Mouse (Mus musculus): ENCODE results near the gene Slc47a1.
A peak's percentile ranks its signal among the peaks of the same experiment; 100 is the strongest.

Slc47a1 gene

DNA sequence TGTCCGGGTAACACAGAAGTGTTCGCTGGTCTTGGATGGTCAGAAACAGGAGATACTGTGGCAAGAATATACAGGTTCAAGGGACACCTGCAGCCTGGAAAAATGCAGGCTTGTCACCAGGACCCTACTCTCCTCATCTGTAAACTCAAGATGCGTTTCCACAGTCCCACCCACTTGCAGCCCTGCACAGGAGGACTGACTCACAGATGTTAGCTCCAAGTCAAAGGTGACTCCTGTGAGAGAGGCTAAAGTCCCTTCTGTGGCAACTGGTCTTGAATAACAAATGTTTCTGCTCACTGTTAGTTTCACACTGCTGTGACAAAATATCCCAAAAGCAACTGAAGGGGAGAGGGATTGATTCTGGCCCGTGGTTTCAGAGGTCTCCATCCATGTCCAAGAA is 506 bp upstream of the Slc47a1 start:
- DNase-seq (ENCODE audit: low read depth, low spot score): no peak

DNA sequence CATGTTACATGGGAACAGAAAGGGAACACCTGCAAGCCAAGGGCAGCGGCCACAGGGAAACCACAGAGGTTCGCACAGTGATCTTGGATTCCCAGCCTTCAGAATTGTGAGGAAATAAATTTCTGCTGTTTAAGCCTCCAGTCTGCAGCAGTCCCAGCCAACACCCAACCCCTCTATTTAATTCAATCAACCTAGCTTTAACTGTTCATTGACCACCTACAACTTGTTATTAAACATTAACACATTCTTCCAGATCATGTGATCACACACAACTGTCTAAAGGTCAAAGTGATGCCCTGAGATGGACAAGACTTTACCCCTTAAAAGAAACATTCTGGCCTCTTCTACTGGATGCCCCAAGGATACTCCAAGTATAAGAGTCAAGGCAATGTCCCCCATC is 9.5 kb downstream of the Slc47a1 start:
- no peak for DNase-seq (ENCODE audit: low read depth, low spot score)

DNA sequence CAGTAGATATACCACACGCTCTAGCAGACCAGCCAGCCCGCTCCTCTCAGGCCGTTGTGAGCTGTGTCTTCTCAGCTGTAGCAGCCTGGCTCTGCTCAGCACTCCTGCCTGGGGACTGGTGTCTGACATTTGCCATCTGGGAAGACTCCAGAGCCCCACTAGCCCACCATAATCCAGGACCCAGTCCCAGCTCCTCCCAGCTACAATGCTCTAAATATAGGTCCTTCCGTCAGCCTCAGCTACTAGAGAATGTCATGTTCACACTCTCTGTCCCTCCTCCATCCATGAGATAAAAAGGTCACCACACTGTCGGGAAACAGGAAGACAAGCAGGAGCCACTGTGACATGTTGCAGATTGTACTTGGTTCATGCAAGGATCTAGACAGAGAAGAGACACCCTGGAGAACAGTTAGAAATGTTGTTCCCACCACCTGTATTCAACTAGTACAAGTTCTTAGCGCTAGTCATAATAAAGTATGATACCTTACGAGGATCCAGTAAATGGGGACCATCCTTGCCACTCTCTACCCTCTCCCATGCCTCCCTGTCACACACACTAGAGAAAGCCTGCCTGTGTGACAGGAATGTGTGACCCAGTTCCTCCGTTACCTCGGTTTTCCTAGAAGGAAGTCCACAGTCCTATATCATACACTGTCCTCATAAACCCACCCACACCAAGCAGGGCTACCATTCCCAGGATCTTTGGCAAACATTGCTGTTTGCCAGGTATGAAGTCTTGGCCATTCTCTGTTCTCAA is 11.4 kb downstream of the Slc47a1 start:
- no peak for DNase-seq (ENCODE audit: low read depth, low spot score)

- no peak for DNase-seq (ENCODE audit: low read depth, low spot score)
These were observed 12.2 kb downstream of the Slc47a1 start for GRCm38 (mm10) chr11:61365938-61366337.

DNA sequence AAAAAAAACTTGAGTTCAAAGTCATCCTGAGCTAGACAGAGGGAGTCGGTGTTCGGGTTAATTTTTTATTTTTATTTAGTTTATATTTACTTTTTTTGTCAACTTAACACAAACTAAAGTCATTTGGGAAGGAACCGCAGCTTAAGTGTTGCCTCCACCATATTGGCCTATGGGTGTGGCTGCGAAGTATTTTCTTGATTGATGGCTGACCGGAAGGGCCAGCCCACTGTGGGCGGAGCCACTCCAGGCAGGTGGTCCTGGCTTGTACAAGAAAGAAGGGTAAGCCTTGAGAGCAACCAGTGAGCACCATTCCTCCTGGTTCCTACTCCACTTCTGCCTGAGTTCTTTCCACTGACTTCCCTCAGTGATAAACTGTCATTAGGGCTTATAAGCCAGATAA is 14.0 kb downstream of the Slc47a1 start:
- no peak for DNase-seq (ENCODE audit: low read depth, low spot score)

DNA sequence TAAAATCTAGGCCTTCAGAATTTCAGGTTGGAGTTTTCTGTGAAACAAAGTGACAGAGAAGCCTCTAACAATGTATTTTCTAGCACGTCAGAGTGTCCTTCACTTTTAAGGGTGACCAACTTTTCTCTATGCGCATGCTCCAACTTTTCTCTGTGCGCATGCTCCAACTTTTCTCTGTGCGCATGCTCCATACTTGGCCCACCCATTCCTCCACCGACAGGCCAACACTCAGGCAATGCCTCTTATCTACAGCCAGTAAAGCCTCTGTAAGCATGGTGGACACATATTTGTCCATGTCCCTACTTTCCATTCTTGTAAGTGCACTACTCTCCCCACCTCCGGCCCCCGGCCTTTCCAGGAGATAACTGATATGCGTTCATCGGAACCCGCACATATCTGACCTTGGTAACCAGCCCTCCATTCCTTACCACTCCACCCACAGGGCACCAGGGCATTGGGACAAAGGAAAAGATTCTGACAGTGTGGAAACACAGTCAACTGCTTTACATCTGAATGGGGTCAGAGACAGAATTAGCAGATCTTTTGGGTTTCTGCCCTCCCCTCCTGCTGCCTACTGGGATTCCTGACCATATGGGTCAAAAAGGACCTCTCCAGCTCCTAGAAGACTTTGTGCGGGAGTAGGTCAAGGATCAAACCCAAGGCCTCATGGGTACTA is 16.5 kb downstream of the Slc47a1 start:
- no peak for DNase-seq (ENCODE audit: low read depth, low spot score)

DNA sequence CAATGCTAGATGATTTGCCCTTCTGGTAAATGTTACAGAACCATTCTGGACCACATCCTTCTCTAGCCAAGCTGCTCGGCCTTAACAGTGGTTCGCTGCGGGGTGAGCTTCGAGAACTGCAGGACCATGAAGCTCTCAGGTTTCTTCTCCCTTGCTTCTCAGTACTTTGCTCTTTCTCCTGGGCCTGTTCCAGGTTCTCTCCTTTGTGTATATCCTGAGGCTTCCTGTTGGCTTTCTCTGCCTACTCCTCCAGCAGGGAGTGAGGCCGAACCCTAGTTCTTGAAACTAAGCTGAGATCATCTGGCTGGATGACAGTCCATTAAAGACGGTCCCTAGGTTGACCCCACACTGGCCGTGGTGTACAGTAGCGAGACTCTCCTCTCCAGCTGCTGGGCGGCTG is 21.5 kb downstream of the Slc47a1 start:
- DNase-seq (ENCODE audit: low read depth, low spot score): no peak

DNA sequence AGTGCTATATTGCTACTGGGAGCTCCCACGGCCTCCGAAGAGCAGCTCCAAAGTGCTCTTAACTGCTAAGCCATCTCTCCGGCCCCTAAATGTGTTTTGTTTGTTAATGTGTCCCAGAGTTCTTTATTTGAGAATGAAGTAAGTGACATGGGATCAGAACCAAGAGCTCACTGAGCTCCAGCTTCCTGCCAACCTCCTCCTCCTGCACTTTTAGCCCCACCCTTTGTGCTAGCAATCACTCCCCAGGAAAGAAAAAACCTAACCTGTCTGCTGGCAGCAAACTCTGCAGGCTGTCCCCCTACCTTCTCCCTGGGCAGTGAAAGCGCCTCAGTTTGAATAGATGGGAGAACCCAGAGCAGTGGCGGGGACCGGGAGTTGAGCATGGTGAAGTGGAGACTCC is 22.0 kb downstream of the Slc47a1 start:
- no peak for DNase-seq (ENCODE audit: low read depth, low spot score)

DNA sequence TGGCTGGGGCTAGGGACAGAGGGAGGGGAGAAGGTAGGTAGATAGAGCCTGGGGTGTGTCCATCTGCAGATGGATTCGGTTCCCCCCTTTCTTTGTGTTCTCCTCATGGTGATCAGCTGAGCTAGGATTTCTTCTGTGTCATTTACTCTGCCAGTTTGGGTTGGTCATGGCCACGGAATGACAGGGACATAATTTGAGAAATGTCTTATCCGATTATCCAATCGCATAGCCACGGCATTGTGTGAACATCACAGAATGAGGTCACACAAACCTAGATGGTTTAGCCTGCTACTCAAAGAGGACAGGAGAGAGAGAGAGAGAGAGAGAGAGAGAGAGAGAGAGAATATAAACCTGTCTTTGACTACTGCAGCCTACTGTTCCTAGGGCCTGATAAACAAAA is 22.8 kb downstream of the Slc47a1 start:
- no peak for DNase-seq (ENCODE audit: low read depth, low spot score)

DNA sequence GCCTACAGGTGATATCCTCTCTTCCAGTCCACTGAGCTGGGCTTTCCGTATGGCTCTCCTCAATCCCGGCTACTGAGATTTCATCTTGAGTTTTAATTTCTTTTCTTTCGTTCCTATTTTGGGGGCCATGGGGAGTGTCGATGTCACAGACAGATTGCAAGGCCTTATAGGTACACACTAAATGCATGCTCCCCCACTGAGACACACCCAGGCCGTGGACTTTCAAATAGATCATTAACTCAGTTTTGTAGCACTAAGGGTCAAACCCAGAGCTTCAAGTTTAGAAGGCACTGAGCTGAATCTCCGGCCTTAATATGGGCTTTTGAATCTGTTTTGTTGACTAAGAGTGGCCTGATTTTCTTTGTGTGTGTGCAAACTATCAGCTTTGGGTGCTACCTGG is 23.8 kb downstream of the Slc47a1 start:
- no peak for DNase-seq (ENCODE audit: low read depth, low spot score)

DNA sequence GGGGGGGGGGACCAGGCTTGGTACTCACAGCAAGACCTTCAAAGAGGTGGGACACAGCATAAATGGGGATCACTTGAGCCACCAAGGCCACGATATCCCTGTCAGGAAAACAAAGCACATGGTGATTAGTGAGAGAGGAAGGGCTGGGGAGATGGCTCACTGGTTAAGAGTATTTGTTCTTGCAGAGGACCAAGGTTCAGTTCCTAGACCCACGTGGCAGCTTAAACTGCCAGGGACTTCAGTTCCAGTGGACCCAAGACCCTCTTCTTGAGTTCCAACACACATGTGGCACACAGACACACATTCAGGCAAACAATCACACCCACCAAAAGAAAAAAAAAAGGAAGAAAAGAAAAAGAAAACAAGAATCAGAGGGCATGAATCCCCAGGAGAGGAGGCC is 25.1 kb downstream of the Slc47a1 start:
- no peak for DNase-seq (ENCODE audit: low read depth, low spot score)

- DNase-seq (ENCODE audit: low read depth, low spot score): no peak
These were observed 25.9 kb downstream of the Slc47a1 start for GRCm38 (mm10) chr11:61352138-61352651.

- peak; percentile 44 for DNase-seq (ENCODE audit: low read depth, low spot score)
These were observed 28.8 kb downstream of the Slc47a1 start for GRCm38 (mm10) chr11:61349337-61349736.

GRCm38 (mm10) chr11:61346133-61346532 is 32.0 kb downstream of the Slc47a1 start:
- no peak for DNase-seq (ENCODE audit: low read depth, low spot score)

DNA sequence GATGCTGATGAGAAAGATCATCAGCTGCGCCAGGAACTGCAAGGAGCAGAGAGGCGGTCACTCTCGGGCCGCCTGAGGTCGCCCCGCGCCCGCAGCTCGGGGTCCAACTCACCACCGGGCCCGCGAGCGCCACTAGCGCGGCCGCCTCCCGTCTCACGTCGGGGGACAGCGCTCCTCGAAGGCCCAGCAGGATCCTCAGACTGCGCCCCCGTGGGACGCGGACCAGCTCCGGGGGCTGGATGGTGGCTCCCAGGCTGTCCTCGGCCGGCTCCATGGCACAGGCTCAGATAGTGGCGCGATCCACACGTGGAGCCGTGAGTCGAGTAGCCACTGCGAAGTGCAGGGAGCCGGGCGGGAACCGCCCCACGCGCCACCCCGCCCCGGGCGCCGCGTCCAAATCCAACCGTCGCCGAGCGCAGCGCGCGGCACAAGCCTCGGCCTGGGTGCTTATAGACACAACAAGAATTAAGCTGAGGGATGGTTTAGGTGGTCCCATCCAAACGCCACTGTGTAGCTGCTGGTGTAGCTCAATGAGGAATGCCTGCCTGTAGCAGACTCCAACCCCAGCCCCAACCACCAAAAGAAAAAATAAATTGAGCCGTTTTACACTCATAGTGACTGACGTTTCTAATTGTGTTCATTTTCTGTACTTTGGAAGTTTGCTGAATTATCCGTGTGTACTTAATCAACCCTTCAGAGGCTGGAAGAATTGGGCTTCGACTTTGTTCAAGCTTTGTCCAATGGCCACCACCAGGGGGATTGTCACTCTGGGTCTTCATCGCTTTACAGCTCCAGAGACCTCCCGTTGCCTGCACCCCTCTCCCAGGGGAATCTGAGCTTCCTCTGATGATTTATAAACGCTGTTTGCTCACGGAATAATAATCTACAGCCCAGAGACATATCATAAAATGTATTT is 35.4 kb downstream of the Slc47a1 start, which contains the start of gene Slc47a2:
TSS of gene Slc47a2 (minus strand) at position 356 of the 916 bp plus-strand sequence.
- DNase-seq (ENCODE audit: low read depth, low spot score): peak; percentile 40

DNA sequence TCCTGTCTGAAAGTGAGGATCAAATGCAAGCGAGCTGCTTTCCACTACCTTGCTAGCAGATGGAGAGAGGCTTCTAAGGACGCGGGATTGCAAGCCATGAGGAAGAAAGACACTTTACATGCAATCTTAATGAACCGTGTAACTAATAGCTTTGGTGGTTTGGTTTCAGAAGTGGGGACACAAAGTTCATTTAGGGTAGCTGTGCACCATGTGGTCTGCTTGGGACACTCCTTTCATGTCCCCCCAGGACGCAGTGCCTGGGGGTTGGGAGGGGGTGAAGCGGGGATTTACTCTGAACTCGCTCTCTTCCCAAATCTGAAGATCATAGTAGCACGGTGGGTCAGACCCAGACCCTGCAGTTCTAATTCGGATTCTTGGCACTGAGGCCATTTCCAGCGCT is 36.2 kb downstream of the Slc47a1 start:
- DNase-seq (ENCODE audit: low read depth, low spot score): no peak

GRCm38 (mm10) chr11:61341233-61341632 is 36.9 kb downstream of the Slc47a1 start:
- DNase-seq (ENCODE audit: low read depth, low spot score): no peak

DNA sequence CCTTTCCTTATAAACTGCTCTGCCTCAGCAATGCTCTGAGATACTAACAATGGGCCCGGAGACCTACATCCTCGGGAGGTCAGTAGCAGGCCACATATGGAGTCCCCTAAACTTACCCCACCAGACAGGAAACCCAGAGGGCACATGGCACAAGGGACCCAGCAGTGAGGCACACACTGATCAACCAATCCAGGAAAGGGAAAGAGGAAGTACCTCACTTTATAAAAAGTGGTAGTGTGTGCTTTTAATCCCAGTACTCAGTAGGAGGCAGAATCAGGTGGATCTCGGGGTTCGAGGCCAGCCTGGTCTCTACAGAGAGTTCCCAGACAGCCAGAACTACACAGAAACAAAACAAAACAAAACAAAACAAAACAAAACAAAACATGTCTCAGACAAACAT is 37.8 kb downstream of the Slc47a1 start:
- DNase-seq (ENCODE audit: low read depth, low spot score): no peak

DNA sequence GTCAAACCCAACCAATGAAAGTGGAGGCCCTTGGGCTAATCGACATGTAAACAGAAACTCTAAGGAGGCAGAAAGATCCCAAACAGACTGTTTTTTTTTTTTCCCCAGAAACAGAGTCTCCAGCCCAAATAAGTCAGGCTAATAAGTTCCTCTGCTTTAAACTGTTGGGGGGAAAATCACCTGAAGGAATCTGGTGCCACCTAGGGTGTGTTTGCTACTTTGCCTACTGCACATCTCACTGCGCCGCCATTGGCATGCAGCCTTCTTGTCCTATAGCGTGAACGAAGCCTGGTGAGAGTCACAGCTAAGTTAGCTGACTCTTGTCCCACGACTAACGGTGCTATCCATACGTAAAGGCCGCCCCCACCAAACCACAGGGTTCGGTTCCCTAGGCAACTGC is 40.6 kb downstream of the Slc47a1 start:
- DNase-seq (ENCODE audit: low read depth, low spot score): no peak

GRCm38 (mm10) chr11:61320904-61321687 is 57.0 kb downstream of the Slc47a1 start:
- no peak for DNase-seq (ENCODE audit: low read depth, low spot score)

DNA sequence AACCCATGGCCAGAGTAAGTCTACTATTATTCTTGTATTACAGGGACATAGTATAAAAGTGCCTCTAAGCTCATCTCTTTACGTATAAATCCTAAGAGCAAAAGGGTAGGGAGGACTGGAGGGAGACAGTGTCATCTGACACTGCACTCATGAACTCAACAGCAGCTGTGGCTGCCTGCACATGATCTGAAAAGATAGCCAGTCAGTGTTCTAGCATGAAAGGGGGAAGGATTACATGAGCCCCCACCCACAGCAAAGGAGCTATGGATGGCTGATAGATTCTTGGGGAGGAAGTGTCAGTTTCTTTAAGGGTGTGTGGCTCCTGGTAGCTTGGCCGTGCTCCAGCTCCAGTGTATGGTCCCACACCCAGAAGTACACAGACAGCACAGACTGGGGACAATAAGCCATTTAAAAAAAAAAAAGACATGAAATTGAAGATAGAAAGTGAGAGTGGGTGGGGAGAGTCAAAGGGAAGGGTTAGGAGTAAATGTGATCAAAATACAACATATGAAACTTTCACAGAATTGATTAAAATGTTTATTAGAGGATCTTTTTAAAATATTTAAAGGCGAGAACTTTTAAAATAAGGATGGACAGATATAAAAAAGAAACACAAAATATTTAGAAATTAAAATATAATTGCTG is 58.1 kb downstream of the Slc47a1 start:
- no peak for DNase-seq (ENCODE audit: low read depth, low spot score)
